Mouse (Mus musculus): ENCODE data around the gene Anapc15-ps. TPM values are rescaled to one million over a fixed set of nuclear protein-coding genes. Genes with fewer than 3 reads are reported as not detected.
"Not testable (repeated sequence)": the region's sequence is repeated elsewhere in the genome, so short reads cannot be mapped to it uniquely, and the experiment has no call there.

The Anapc15-ps gene
- polyA plus RNA-seq, 1 experiment: not detected

GRCm38 (mm10) chr10:95641335-95641734 lies 31.9 kb downstream of the Anapc15-ps start:
- no peak overlapping the region for H3K27ac ChIP-seq (ENCODE audit: insufficient read depth, low read depth, low read length)
- TF ChIP-seq POLR2A (IDR thresholded peaks at IDR 0.05; ENCODE audit: borderline replicate concordance, low read depth, low read length): no peak
- no peak overlapping the region for H3K4me3 ChIP-seq (ENCODE audit: insufficient read depth, low read length)
- no peaks in the 10 kb centered on the region for H3K4me1 ChIP-seq (ENCODE audit: control insufficient read depth, insufficient read depth, low read length)

GRCm38 (mm10) chr10:95639429-95639828 lies 33.8 kb downstream of the Anapc15-ps start:
- TF ChIP-seq POLR2A (IDR thresholded peaks at IDR 0.05; ENCODE audit: borderline replicate concordance, low read depth, low read length): no peak
- no peak for TF ChIP-seq CTCF (IDR thresholded peaks at IDR 0.05; ENCODE audit: low read depth, low read length)
- H3K4me3 ChIP-seq (ENCODE audit: insufficient read depth, low read length): no peak overlapping the region
- no peak overlapping the region for H3K27ac ChIP-seq (ENCODE audit: insufficient read depth, low read depth, low read length)
- H3K4me1 ChIP-seq (ENCODE audit: control insufficient read depth, insufficient read depth, low read length): no peaks in the 10 kb centered on the region

- no peak overlapping the region for H3K27ac ChIP-seq (ENCODE audit: insufficient read depth, low read depth, low read length)
- TF ChIP-seq CTCF (IDR thresholded peaks at IDR 0.05; ENCODE audit: low read depth, low read length): no peak
These were observed 38.5 kb downstream of the Anapc15-ps start for GRCm38 (mm10) chr10:95634751-95635150.

GRCm38 (mm10) chr10:95634261-95634660 lies 39.0 kb downstream of the Anapc15-ps start:
- Histone ChIP-seq H3K4me1 (ENCODE audit: control insufficient read depth, insufficient read depth, low read length) (no peaks in the 10 kb centered on the region), H3K27ac (ENCODE audit: insufficient read depth, low read depth, low read length) (no peak overlapping the region), H3K4me3 (ENCODE audit: insufficient read depth, low read length) (no peak overlapping the region)

More at GRCm38 (mm10) chr10:95634751-95635150, 38.5 kb downstream of the Anapc15-ps start:
- H3K4me3 ChIP-seq (ENCODE audit: insufficient read depth, low read length): no peak overlapping the region
- no peaks in the 10 kb centered on the region for H3K4me1 ChIP-seq (ENCODE audit: control insufficient read depth, insufficient read depth, low read length)

GRCm38 (mm10) chr10:95631568-95631967 lies 41.7 kb downstream of the Anapc15-ps start:
- Histone ChIP-seq H3K27ac (ENCODE audit: insufficient read depth, low read depth, low read length) (no peak overlapping the region), H3K4me3 (ENCODE audit: insufficient read depth, low read length) (no peak overlapping the region), H3K4me1 (ENCODE audit: control insufficient read depth, insufficient read depth, low read length) (no peaks in the 10 kb centered on the region)
- no peak for TF ChIP-seq POLR2A (IDR thresholded peaks at IDR 0.05; ENCODE audit: borderline replicate concordance, low read depth, low read length)
- no peak for TF ChIP-seq CTCF (IDR thresholded peaks at IDR 0.05; ENCODE audit: low read depth, low read length)

More at GRCm38 (mm10) chr10:95634261-95634660, 39.0 kb downstream of the Anapc15-ps start:
- TF ChIP-seq CTCF (IDR thresholded peaks at IDR 0.05; ENCODE audit: low read depth, low read length): no peak
- TF ChIP-seq POLR2A (IDR thresholded peaks at IDR 0.05; ENCODE audit: borderline replicate concordance, low read depth, low read length): no peak

GRCm38 (mm10) chr10:95630726-95631345 lies 42.4 kb downstream of the Anapc15-ps start:
- no peaks in the 10 kb centered on the region for H3K4me1 ChIP-seq (ENCODE audit: control insufficient read depth, insufficient read depth, low read length)
- no peak overlapping the region for H3K27ac ChIP-seq (ENCODE audit: insufficient read depth, low read depth, low read length)
- no peak overlapping the region for H3K4me3 ChIP-seq (ENCODE audit: insufficient read depth, low read length)
- no peak for TF ChIP-seq CTCF (IDR thresholded peaks at IDR 0.05; ENCODE audit: low read depth, low read length)
- no peak for TF ChIP-seq POLR2A (IDR thresholded peaks at IDR 0.05; ENCODE audit: borderline replicate concordance, low read depth, low read length)

- H3K27ac ChIP-seq (ENCODE audit: insufficient read depth, low read depth, low read length); H3K4me3 ChIP-seq (ENCODE audit: insufficient read depth, low read length); H3K4me1 ChIP-seq (ENCODE audit: control insufficient read depth, insufficient read depth, low read length): not testable (repeated sequence)
These were observed 43.1 kb downstream of the Anapc15-ps start for GRCm38 (mm10) chr10:95630166-95630565.

- no peak overlapping the region for H3K4me3 ChIP-seq (ENCODE audit: insufficient read depth, low read length)
- H3K27ac ChIP-seq (ENCODE audit: insufficient read depth, low read depth, low read length): no peak overlapping the region
- no peaks in the 10 kb centered on the region for H3K4me1 ChIP-seq (ENCODE audit: control insufficient read depth, insufficient read depth, low read length)
- TF ChIP-seq POLR2A (IDR thresholded peaks at IDR 0.05; ENCODE audit: borderline replicate concordance, low read depth, low read length): no peak
- TF ChIP-seq CTCF (IDR thresholded peaks at IDR 0.05; ENCODE audit: low read depth, low read length): no peak
These were observed 44.9 kb downstream of the Anapc15-ps start for GRCm38 (mm10) chr10:95628338-95628737.

GRCm38 (mm10) chr10:95627381-95627780 lies 45.9 kb downstream of the Anapc15-ps start:
- H3K4me3 ChIP-seq (ENCODE audit: insufficient read depth, low read length): no peak overlapping the region
- no peak for TF ChIP-seq CTCF (IDR thresholded peaks at IDR 0.05; ENCODE audit: low read depth, low read length)
- TF ChIP-seq POLR2A (IDR thresholded peaks at IDR 0.05; ENCODE audit: borderline replicate concordance, low read depth, low read length): no peak
- no peak overlapping the region for H3K27ac ChIP-seq (ENCODE audit: insufficient read depth, low read depth, low read length)
- H3K4me1 ChIP-seq (ENCODE audit: control insufficient read depth, insufficient read depth, low read length): no peaks in the 10 kb centered on the region

GRCm38 (mm10) chr10:95625300-95625699 lies 48.0 kb downstream of the Anapc15-ps start:
- TF ChIP-seq POLR2A (IDR thresholded peaks at IDR 0.05; ENCODE audit: borderline replicate concordance, low read depth, low read length) (no peak), CTCF (IDR thresholded peaks at IDR 0.05; ENCODE audit: low read depth, low read length) (no peak)

GRCm38 (mm10) chr10:95624007-95624406 lies 49.2 kb downstream of the Anapc15-ps start:
- H3K27ac ChIP-seq (ENCODE audit: insufficient read depth, low read depth, low read length): no peak overlapping the region
- H3K4me3 ChIP-seq (ENCODE audit: insufficient read depth, low read length): no peak overlapping the region
- TF ChIP-seq POLR2A (IDR thresholded peaks at IDR 0.05; ENCODE audit: borderline replicate concordance, low read depth, low read length) (no peak), CTCF (IDR thresholded peaks at IDR 0.05; ENCODE audit: low read depth, low read length) (no peak)
- H3K4me1 ChIP-seq (ENCODE audit: control insufficient read depth, insufficient read depth, low read length): no peaks in the 10 kb centered on the region

More at GRCm38 (mm10) chr10:95625300-95625699, 48.0 kb downstream of the Anapc15-ps start:
- H3K4me1 ChIP-seq (ENCODE audit: control insufficient read depth, insufficient read depth, low read length): no peaks in the 10 kb centered on the region
- H3K27ac ChIP-seq (ENCODE audit: insufficient read depth, low read depth, low read length): no peak overlapping the region
- H3K4me3 ChIP-seq (ENCODE audit: insufficient read depth, low read length): no peak overlapping the region
